Mouse (Mus musculus) cerebellum, adult 2 months (tissue): ENCODE data around the gene Ttll11.

Experiments
- CTCF ChIP-seq: fragments of 200-500 bp; IDR thresholded peaks from 2 replicates; pipeline ENCODE4 v1.5.1; 2011; ENCODE audit warnings: low read depth, mild to moderate bottlenecking, control low read depth, low read length, moderate library complexity, borderline replicate concordance; ENCODE audit not compliant: insufficient read depth
- POLR2A ChIP-seq: fragments of 200-500 bp; IDR thresholded peaks from 2 replicates; pipeline ENCODE4 v1.6.1; 2011; ENCODE audit warnings: low read length, control low read depth, borderline replicate concordance; ENCODE audit not compliant: insufficient read depth

- TF ChIP-seq CTCF (no peak), POLR2A (no peak)
Measured at GRCm38 (mm10) chr2:35842780-35843474, 136.8 kb downstream of the Ttll11 start.
